Mouse (Mus musculus) lung, embryonic 15.5 days (tissue): ENCODE results near the gene Msrb3. TPM values are rescaled to one million over a fixed set of nuclear protein-coding genes. Genes with fewer than 3 reads are reported as not detected.

Experiments used
- ATAC-seq: fragments of 200-750 bp; cut with Nextera tagmentation; 2 replicates; pipeline ENCODE4 v1.8.0; 2017; ENCODE audit warnings: moderate number of reproducible peaks, borderline replicate concordance; ENCODE audit not compliant: low FRiP score, low TSS enrichment; ENCODE audit errors: extremely low read depth
- H3K27ac ChIP-seq: fragments of 300-500 bp; sonication (generic); 2 replicates; pipeline ENCODE4 v1.5.1; 2015; ENCODE audit warnings: moderate library complexity, mild to moderate bottlenecking, inconsistent platforms
- H3K27me3 ChIP-seq: fragments of 300-500 bp; sonication (generic); 2 replicates; pipeline ENCODE4 v1.6.1; 2015; ENCODE audit warnings: inconsistent platforms
- H3K36me3 ChIP-seq: fragments of 300-500 bp; sonication (generic); 2 replicates; pipeline ENCODE4 v1.6.1; 2015; ENCODE audit warnings: inconsistent platforms
- H3K4me1 ChIP-seq: fragments of 300-500 bp; sonication (generic); 2 replicates; pipeline ENCODE4 v1.6.1; 2015; ENCODE audit warnings: inconsistent platforms
- H3K4me2 ChIP-seq: fragments of 300-500 bp; sonication (generic); 2 replicates; pipeline ENCODE4 v1.6.1; 2015; ENCODE audit warnings: inconsistent platforms, mild to moderate bottlenecking, moderate library complexity
- H3K4me3 ChIP-seq: fragments of 300-500 bp; sonication (generic); 2 replicates; pipeline ENCODE4 v1.5.1; 2015; ENCODE audit warnings: mild to moderate bottlenecking, inconsistent platforms
- H3K9ac ChIP-seq: fragments of 300-500 bp; sonication (generic); 2 replicates; pipeline ENCODE4 v1.6.1; 2015; ENCODE audit warnings: inconsistent platforms
- H3K9me3 ChIP-seq: fragments of 300-500 bp; sonication (generic); 2 replicates; pipeline ENCODE4 v1.6.1; 2016; ENCODE audit warnings: inconsistent platforms
- WGBS: fragments of 180-500 bp; shearing (Covaris S2); methylation state at CpG from one replicate; pipeline ENCODE4 v1.1.7; 2015; 5-methylcytosine and 5-hydroxymethylcytosine counted together
- polyA plus RNA-seq: library from polyadenylated mRNA; unstranded; fragments of >200 nt; fragmentation: Nextera tagmentation; extraction: Ambion mirVana; gene quantifications from 2 replicates; pipeline ENCODE4 v1.2.1, GENCODE M21; 2015

The Msrb3 gene
- polyA plus RNA-seq, 1 experiment from 2014 or later, result 15.8 TPM

- Histone ChIP-seq H3K4me1 (peaks cover 25% of the 10 kb centered on the region), H3K4me2 (no peak overlapping the region), H3K9ac (no peak overlapping the region)
Observed at GRCm38 (mm10) chr10:120874261-120874660, 24.6 kb downstream of the Msrb3 start.

GRCm38 (mm10) chr10:120873646-120874201 lies 25.2 kb downstream of the Msrb3 start:
- no peaks in the 10 kb centered on the region for H3K27me3 ChIP-seq
- H3K4me3 ChIP-seq, result no peak overlapping the region
- H3K36me3 ChIP-seq, result no peaks in the 10 kb centered on the region
- H3K4me2 ChIP-seq, result peak overlapping the region; percentile 14; the same call in 1 of the 2 replicates
- H3K4me1 ChIP-seq, result peaks cover 25% of the 10 kb centered on the region
- H3K9me3 ChIP-seq, result no peaks in the 10 kb centered on the region
- ATAC-seq, result no peak
- 47% methylated on average over 8 of the region's 8 CpGs for WGBS
- no peak overlapping the region for H3K27ac ChIP-seq
- no peak overlapping the region for H3K9ac ChIP-seq

More at GRCm38 (mm10) chr10:120874261-120874660, 24.6 kb downstream of the Msrb3 start:
- Histone ChIP-seq H3K27ac (no peak overlapping the region), H3K4me3 (no peak overlapping the region), H3K27me3 (no peaks in the 10 kb centered on the region), H3K36me3 (no peaks in the 10 kb centered on the region), H3K9me3 (no peaks in the 10 kb centered on the region)
- ATAC-seq, result no peak
- WGBS, result 68% methylated on average over 12 of the region's 12 CpGs

GRCm38 (mm10) chr10:120872483-120872862 lies 26.4 kb downstream of the Msrb3 start:
- WGBS, result 3% methylated on average over 13 of the region's 13 CpGs
- peak overlapping the region; percentile 48 for H3K4me2 ChIP-seq
- H3K4me3 ChIP-seq, result peak overlapping the region; percentile 11
- peaks cover 25% of the 10 kb centered on the region for H3K4me1 ChIP-seq
- no peaks in the 10 kb centered on the region for H3K27me3 ChIP-seq
- no peak overlapping the region for H3K9ac ChIP-seq
- H3K27ac ChIP-seq, result no peak overlapping the region
- H3K9me3 ChIP-seq, result no peaks in the 10 kb centered on the region
- H3K36me3 ChIP-seq, result no peaks in the 10 kb centered on the region
- ATAC-seq, result peak; percentile 14; the same call in 1 of the 2 replicates

- Histone ChIP-seq H3K9ac (no peak overlapping the region), H3K9me3 (no peaks in the 10 kb centered on the region), H3K27ac (no peak overlapping the region), H3K36me3 (no peaks in the 10 kb centered on the region), H3K4me1 (peaks cover 25% of the 10 kb centered on the region), H3K4me2 (peak overlapping the region; percentile 48), H3K4me3 (peak overlapping the region; percentile 11), H3K27me3 (no peaks in the 10 kb centered on the region)
- 40% methylated on average over 22 of the region's 22 CpGs for WGBS
- no peak for ATAC-seq
Observed at GRCm38 (mm10) chr10:120871630-120872482, 27.0 kb downstream of the Msrb3 start.

- Histone ChIP-seq H3K9ac (no peak overlapping the region), H3K9me3 (no peaks in the 10 kb centered on the region), H3K27me3 (no peaks in the 10 kb centered on the region), H3K36me3 (no peaks in the 10 kb centered on the region), H3K4me2 (no peak overlapping the region), H3K4me3 (no peak overlapping the region), H3K4me1 (peaks cover 22% of the 10 kb centered on the region), H3K27ac (no peak overlapping the region)
- 76% methylated on average over 14 of the region's 14 CpGs for WGBS
- ATAC-seq, result no peak
Observed at GRCm38 (mm10) chr10:120871096-120871495, 27.8 kb downstream of the Msrb3 start.

GRCm38 (mm10) chr10:120869241-120869775 lies 29.6 kb downstream of the Msrb3 start:
- no peak for ATAC-seq
- Histone ChIP-seq H3K4me3 (no peak overlapping the region), H3K9me3 (no peaks in the 10 kb centered on the region), H3K27me3 (no peaks in the 10 kb centered on the region), H3K4me1 (peaks cover 18% of the 10 kb centered on the region), H3K27ac (no peak overlapping the region), H3K36me3 (no peaks in the 10 kb centered on the region), H3K9ac (no peak overlapping the region), H3K4me2 (no peak overlapping the region)
- 88% methylated on average over 22 of the region's 22 CpGs for WGBS

GRCm38 (mm10) chr10:120864446-120864845 lies 34.5 kb downstream of the Msrb3 start:
- no peak for ATAC-seq
- H3K27me3 ChIP-seq, result no peaks in the 10 kb centered on the region
- H3K27ac ChIP-seq, result no peak overlapping the region
- no peak overlapping the region for H3K9ac ChIP-seq
- no peaks in the 10 kb centered on the region for H3K9me3 ChIP-seq
- no peaks in the 10 kb centered on the region for H3K36me3 ChIP-seq
- no peak overlapping the region for H3K4me2 ChIP-seq
- no peak overlapping the region for H3K4me3 ChIP-seq
- H3K4me1 ChIP-seq, result no peaks in the 10 kb centered on the region
- WGBS, result 15% methylated on average over 9 of the region's 9 CpGs

GRCm38 (mm10) chr10:120861674-120862073 lies 37.2 kb downstream of the Msrb3 start:
- no peaks in the 10 kb centered on the region for H3K36me3 ChIP-seq
- no peak overlapping the region for H3K27ac ChIP-seq
- no peak overlapping the region for H3K4me2 ChIP-seq
- H3K9ac ChIP-seq, result no peak overlapping the region
- no peaks in the 10 kb centered on the region for H3K27me3 ChIP-seq
- ATAC-seq, result no peak
- H3K4me1 ChIP-seq, result 0 out of 2 replicates have a peak, but pooled peaks cover 5% of the 10 kb centered on the region
- WGBS, result 89% methylated on average over 12 of the region's 12 CpGs
- no peak overlapping the region for H3K4me3 ChIP-seq
- no peaks in the 10 kb centered on the region for H3K9me3 ChIP-seq

- Histone ChIP-seq H3K27me3 (no peaks in the 10 kb centered on the region), H3K9ac (no peak overlapping the region), H3K4me3 (no peak overlapping the region), H3K4me1 (0 out of 2 replicates have a peak, but pooled peaks cover 5% of the 10 kb centered on the region), H3K36me3 (no peaks in the 10 kb centered on the region), H3K9me3 (no peaks in the 10 kb centered on the region), H3K4me2 (no peak overlapping the region), H3K27ac (no peak overlapping the region)
- 83% methylated on average over 3 of the region's 3 CpGs for WGBS
- no peak for ATAC-seq
Observed at GRCm38 (mm10) chr10:120861194-120861593, 37.7 kb downstream of the Msrb3 start.

- H3K4me3 ChIP-seq, result peak overlapping the region; percentile 17
- H3K27ac ChIP-seq, result no peak overlapping the region
- WGBS, result 38% methylated on average over 13 of the region's 13 CpGs
- H3K9ac ChIP-seq, result no peak overlapping the region
- H3K4me1 ChIP-seq, result 0 out of 2 replicates have a peak, but pooled peaks cover 5% of the 10 kb centered on the region
- no peaks in the 10 kb centered on the region for H3K9me3 ChIP-seq
- peak overlapping the region; percentile 39 for H3K4me2 ChIP-seq
- H3K36me3 ChIP-seq, result no peaks in the 10 kb centered on the region
- no peaks in the 10 kb centered on the region for H3K27me3 ChIP-seq
- ATAC-seq, result peak; percentile 49; the same call in 1 of the 2 replicates
Observed at GRCm38 (mm10) chr10:120857531-120858001, 41.3 kb downstream of the Msrb3 start.

- Histone ChIP-seq H3K4me3 (no peak overlapping the region), H3K27me3 (no peaks in the 10 kb centered on the region), H3K27ac (no peak overlapping the region), H3K9me3 (no peaks in the 10 kb centered on the region), H3K36me3 (no peaks in the 10 kb centered on the region), H3K9ac (no peak overlapping the region), H3K4me2 (no peak overlapping the region), H3K4me1 (peaks cover 28% of the 10 kb centered on the region)
- whole genome bisulfite sequencing, result 82% methylated on average over 10 of the region's 10 CpGs
- ATAC-seq, result no peak
Observed at GRCm38 (mm10) chr10:120854329-120854728, 44.6 kb downstream of the Msrb3 start.

- Histone ChIP-seq H3K9ac (no peak overlapping the region), H3K27me3 (no peaks in the 10 kb centered on the region), H3K4me2 (no peak overlapping the region), H3K4me1 (peaks cover 28% of the 10 kb centered on the region), H3K9me3 (no peaks in the 10 kb centered on the region), H3K36me3 (no peaks in the 10 kb centered on the region), H3K27ac (no peak overlapping the region), H3K4me3 (no peak overlapping the region)
- ATAC-seq, result no peak
- 77% methylated on average over 9 of the region's 9 CpGs for WGBS
Observed at GRCm38 (mm10) chr10:120853816-120854215, 45.1 kb downstream of the Msrb3 start.
